Mouse (Mus musculus) kidney, postnatal 10 days (tissue): ENCODE data around the gene Ipo13.

Experiments
- DNase-seq: peaks from one replicate; pipeline ENCODE4 v3.0.0; 2021; ENCODE audit warnings: mixed read lengths

Ipo13 gene

DNA sequence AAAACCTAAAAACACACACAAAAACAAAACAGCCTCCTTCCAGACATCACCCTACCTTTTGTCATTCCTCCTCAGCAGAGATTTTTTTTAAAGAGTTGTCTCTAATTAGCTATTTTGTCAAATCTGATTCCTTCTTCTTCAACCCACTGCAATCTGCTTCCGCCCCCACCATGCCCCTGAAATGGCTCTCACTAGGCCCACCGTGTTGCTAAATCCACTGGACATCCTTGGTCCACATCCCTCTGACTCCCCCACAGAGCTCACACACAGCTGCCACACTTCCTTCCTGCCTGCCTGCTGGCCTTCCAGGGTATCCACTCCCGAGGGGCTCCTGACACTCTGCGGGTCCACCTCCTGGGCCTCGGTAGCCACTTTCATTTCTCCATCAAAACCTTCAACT, 36.1 kb downstream of the Ipo13 start:
- DNase-seq: no peak

GRCm38 (mm10) chr4:117878301-117878700, 36.5 kb downstream of the Ipo13 start:
- no peak for DNase-seq

DNA sequence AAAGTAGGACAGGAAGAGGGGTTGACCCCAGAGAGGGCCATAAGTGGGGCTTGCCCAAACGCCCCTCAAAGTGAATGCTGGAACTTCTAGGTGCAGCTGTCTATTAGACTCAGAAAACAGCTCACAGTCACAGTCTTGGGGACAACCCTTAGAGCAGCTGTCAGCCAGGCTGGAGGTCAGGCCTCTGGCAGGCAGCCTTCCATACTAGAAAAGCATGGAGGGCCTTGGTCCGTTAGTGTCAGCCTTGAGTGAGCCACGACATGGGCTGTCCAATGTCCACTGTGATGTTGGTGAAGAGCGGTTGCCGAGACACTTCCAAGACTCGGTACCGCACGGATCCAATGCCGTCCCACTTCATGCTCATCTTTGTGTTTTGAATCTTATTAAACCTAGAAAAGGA, 41.2 kb downstream of the Ipo13 start:
- no peak for DNase-seq

DNA sequence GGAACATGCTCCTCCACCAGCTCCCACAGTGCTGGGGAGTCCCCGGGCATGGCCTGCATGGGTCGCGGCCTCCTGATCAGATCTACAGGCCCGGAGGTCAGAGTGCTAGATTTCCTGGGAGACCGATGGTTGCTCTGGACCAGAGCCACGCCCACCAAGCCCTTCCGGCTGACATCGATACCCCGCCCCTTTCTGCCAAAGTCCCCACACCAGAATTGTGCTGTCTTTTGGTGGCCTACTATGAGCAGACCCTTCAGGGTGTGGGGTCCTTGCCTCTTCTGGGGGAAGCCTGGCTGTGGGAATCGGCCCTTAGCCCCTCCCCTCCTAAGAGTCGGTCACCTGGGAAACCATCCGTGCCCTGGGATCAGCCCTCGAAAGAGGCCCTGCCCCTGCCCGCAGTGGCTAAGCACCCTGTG, 42.3 kb downstream of the Ipo13 start, which contains the start of gene Ccdc24:
Ccdc24 (minus strand) TSS at position 87 of the 416 bp plus-strand sequence.
- DNase-seq: peak; percentile 57

DNA sequence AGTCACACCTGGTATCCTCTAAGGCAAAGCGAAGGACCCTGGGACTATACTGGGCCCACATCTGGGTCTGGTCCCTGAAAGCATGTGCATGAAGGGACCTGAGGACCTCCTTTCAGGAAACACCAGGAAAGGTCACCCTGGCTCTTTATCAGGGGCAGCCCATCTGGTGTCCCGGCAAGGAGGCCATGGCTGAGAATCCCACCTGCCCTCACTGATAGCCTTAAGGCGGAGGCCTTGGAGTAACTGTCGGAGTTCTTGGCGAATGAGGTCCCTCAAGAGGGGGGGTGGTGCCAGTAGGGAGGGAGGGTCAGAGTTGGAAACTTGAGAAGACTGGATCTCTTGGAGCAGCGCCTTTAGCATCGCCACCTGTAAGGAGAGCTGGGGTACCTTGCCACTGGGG, 43.0 kb downstream of the Ipo13 start:
- no peak for DNase-seq

GRCm38 (mm10) chr4:117870437-117870836, 44.4 kb downstream of the Ipo13 start:
- no peak for DNase-seq

- no peak for DNase-seq
Measured at GRCm38 (mm10) chr4:117869317-117869716, 45.5 kb downstream of the Ipo13 start.

DNA sequence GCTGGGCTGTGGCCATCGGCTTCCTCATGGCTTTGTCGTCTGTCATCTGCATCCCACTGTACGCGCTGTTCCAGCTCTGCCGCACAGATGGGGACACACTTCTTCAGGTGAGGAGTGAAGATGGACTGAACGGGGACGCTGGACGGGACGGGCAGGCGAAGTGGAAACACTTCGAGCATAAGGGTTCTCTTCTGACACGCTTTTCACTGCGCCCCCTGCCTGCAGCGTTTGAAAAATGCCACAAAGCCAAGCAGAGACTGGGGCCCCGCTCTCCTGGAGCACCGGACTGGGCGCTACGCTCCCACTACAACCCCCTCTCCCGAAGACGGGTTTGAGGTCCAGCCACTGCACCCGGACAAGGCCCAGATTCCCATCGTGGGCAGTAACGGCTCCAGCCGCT, 47.0 kb downstream of the Ipo13 start:
- DNase-seq: peak; percentile 82

GRCm38 (mm10) chr4:117867000-117867399, 47.8 kb downstream of the Ipo13 start:
- no peak for DNase-seq

GRCm38 (mm10) chr4:117866083-117866482, 48.7 kb downstream of the Ipo13 start:
- DNase-seq: peak; percentile 90

DNA sequence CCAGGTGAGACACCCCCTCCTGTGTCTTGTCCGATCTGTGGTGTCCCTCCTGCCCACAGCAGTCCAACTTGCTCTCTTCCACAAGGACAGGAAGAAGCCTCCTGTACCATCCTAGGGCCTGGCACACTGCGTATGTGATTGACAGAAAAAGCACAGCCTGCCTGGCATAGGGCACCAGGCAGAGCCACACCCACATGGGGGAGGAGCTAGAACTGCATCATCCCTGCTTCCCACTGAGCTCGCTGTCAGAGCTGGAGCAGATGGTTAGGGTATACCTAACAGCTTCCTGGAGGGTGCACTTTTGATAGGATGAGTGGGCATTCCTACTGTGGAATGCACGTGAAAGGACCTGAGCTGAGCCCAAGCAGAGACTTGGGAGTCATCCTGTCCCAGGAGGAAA, 52.0 kb downstream of the Ipo13 start:
- DNase-seq: peak; percentile 46

DNA sequence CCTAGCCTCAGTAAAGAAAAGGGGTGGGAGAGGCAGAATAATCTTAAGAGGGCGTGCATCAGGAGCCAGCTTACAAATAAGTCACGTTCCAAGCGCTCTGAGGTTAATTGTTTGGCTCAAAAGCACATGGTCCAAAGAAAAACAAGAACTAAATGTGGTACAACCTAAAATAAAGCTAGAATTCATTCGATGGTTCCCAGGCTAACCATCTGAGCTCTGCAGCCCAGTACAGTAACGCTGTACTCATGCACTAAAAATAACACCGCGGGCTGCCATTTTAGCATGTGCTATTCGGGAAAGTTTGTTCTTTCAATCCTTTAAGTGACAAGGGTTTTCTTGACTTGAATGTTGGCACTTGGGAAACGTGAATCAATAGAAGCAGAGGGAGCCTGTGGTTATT, 54.2 kb downstream of the Ipo13 start:
- DNase-seq: no peak

- DNase-seq: peak; percentile 81
Measured at GRCm38 (mm10) chr4:117858794-117859193, 56.0 kb downstream of the Ipo13 start.

- peak; percentile 50 for DNase-seq
Measured at GRCm38 (mm10) chr4:117855146-117855545, 59.7 kb downstream of the Ipo13 start.

DNA sequence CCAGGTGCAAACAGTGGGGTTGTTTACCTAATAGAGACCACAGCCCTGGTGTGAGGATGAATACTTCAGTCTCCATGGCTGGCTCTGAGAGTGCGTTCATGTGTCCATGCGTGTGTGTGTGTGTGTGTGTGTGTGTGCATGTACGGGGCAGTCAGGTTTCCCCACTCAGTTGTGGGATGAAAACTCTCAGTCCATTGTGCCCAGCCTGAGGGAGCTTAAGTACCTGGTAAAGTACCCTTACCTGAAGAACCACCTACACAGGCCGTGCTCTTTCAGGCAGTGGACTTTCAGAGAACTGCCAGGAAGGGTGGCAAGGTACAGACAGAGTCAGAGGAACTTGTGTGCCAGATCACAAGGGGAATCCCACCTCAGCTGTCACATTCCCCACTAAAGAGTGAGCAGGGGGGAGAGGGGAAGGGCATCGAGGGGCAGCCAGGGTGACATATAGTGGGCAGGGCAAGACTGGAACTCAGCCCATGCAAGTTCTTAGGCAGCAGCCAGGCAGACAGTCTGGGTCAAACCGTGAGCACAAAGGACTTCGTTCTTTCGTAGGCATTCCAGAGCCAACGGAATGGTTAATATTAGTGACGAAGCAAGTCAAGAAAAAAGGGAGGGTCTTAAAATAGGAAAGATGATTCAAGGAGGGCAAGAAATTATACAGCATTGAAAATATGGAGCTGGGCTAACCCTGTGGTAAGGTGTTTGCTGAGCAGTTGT, 62.5 kb downstream of the Ipo13 start:
- no peak for DNase-seq

GRCm38 (mm10) chr4:117850871-117851270, 63.9 kb downstream of the Ipo13 start:
- DNase-seq: peak; percentile 63

GRCm38 (mm10) chr4:117850176-117850575, 64.6 kb downstream of the Ipo13 start:
- DNase-seq: no peak

GRCm38 (mm10) chr4:117849506-117849905, 65.3 kb downstream of the Ipo13 start:
- DNase-seq: no peak

DNA sequence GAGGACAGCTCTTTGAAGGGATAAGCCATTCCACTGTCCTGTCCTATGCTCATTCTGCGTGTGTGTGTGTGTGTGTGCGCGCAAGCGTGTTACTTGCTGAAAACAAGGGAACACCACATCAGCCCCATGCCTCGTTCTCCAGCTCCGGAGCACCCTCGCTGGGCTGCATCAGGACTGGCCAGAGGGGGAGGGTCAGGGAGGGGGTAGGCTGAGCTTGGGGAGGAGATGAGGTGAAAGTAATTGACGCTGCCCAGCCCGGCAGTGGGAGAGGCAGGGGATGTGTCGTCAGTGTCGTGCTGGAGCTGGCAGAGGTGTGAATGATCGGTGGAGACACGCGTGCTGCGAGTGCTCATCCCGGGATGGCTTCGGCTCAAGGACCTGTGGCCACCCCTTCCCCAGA, 65.7 kb downstream of the Ipo13 start:
- no peak for DNase-seq

GRCm38 (mm10) chr4:117847011-117847410, 67.8 kb downstream of the Ipo13 start:
- DNase-seq: peak; percentile 41

DNA sequence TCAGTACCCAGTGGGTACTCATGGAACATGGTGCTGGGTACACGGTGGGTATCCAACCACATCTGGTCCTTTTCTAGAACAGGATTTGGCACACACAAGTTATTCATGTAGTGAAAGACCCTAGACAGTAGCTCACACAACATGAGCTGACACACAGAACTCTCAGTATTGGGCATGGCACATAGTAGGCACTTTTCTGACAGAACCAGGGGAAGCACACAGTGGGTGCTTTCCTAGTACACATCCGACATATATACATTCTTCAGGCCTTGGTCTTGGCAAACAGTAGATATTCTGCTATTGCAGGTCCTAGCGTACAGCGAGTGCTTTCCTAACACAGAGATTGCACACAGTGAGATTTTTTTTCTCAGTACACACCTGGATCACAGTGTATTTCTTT, 68.5 kb downstream of the Ipo13 start:
- no peak for DNase-seq

DNA sequence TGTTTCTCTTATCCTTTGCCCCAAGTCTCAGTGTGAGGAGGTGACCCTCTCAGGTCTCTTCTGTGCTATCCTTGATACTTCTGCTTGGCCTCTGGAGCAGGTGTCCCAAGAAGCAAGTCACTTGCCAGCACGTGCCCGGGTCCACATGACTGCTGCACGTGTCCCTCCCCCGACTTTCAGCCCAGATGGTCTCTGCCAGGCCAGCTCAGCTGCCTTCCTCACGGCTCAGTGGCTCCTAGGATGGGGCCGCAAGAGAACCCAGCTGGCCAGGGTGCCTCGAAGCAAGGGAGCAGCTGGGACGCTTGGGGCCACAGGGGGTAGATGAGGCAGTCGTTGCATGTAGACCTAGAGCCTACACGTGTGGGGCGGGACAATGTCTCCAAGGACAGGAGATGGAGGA, 69.5 kb downstream of the Ipo13 start:
- no peak for DNase-seq
